Mouse (Mus musculus): ENCODE measurements around the gene Havcr2. TPM values are rescaled to one million over a fixed set of nuclear protein-coding genes. Genes with fewer than 3 reads are reported as not detected.
A peak's percentile ranks its signal among the peaks of the same experiment; 100 is the strongest.

The Havcr2 gene
- 0.28 and 0.38 TPM in 2 replicates for polyA plus RNA-seq (2014; fragmentation: Nextera tagmentation; extraction: Ambion mirVana)

DNA sequence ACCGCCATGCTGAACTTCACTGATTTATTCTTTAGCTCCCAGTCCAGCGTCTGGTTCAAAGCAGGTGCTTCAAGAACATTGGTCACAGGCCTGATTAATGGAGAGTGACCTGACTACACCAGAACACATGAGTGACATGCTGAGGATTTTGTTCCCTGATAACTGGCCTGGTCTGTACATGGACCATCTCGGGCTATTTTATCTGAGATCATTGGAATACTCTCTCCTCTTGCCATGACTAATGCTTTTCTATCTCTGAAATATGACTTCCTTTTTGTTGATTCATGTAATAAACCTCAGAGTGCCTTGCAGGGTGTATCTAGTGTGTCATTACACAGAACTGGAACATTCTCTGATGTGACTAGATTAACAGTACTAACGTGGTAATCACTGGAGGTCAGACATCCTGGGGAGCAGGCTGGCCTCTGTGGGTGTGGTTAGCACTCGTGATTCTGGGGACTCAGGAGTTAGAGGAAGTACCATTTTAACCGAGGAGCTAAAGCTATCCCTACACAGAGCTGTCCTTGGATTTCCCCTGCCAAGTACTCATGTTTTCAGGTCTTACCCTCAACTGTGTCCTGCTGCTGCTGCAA, at the start of gene Havcr2:
TSS of gene Havcr2 (plus strand) at position 483 of the 593 bp plus-strand sequence.
- no peaks in the 10 kb centered on the region for H3K36me3 ChIP-seq (ENCODE audit: control insufficient read depth, insufficient read depth, low read length)
- no peak within 1 kb of the TSS for H3K27ac ChIP-seq (replicated peaks in 1 of 2; ENCODE audit: control insufficient read depth in 1 of 2, insufficient read depth in 1 of 2, low read depth in 2 of 2, low read length in 2 of 2)
- WGBS = 60% methylated on average over 6 of the region's 6 CpGs
- H3K9me3 ChIP-seq (ENCODE audit: control insufficient read depth, low read length) = no peaks in the 10 kb centered on the region
- no peak within 1 kb of the TSS for H3K4me3 ChIP-seq (ENCODE audit: control insufficient read depth in 1 of 2, insufficient read depth in 1 of 2, low read depth in 1 of 2, low read length in 2 of 2)
- H3K9ac ChIP-seq (ENCODE audit: low read length) = no peak within 1 kb of the TSS
- no peaks in the 10 kb centered on the region for H3K4me1 ChIP-seq (ENCODE audit: control insufficient read depth in 2 of 2, insufficient read depth in 2 of 2, low read length in 2 of 2)
- no peak within 1 kb of the TSS for H3K4me2 ChIP-seq (ENCODE audit: low read length)
- no peak for ATAC-seq (ENCODE audit: insufficient number of reproducible peaks, insufficient read depth, low FRiP score, low read depth)
- no peaks in the 10 kb centered on the region for H3K27me3 ChIP-seq (ENCODE audit: control insufficient read depth, insufficient read depth, low read length)

- Histone ChIP-seq H3K27me3 (ENCODE audit: control insufficient read depth, insufficient read depth, low read length) (no peaks in the 10 kb centered on the region), H3K4me1 (ENCODE audit: control insufficient read depth in 2 of 2, insufficient read depth in 2 of 2, low read length in 2 of 2) (no peaks in the 10 kb centered on the region), H3K4me3 (ENCODE audit: control insufficient read depth in 1 of 2, insufficient read depth in 1 of 2, low read depth in 1 of 2, low read length in 2 of 2) (no peak overlapping the region), H3K4me2 (ENCODE audit: low read length) (no peak overlapping the region), H3K9ac (ENCODE audit: low read length) (no peak overlapping the region), H3K9me3 (ENCODE audit: control insufficient read depth, low read length) (no peaks in the 10 kb centered on the region), H3K36me3 (ENCODE audit: control insufficient read depth, insufficient read depth, low read length) (no peaks in the 10 kb centered on the region), H3K27ac (replicated peaks in 1 of 2; ENCODE audit: control insufficient read depth in 1 of 2, insufficient read depth in 1 of 2, low read depth in 2 of 2, low read length in 2 of 2) (no peak overlapping the region)
- no peak for ATAC-seq (ENCODE audit: insufficient number of reproducible peaks, insufficient read depth, low FRiP score, low read depth)
- WGBS = 83% methylated on average over 16 of the region's 16 CpGs
Observed at GRCm38 (mm10) chr11:46404986-46405385, 49.7 kb upstream of the Havcr2 start.

DNA sequence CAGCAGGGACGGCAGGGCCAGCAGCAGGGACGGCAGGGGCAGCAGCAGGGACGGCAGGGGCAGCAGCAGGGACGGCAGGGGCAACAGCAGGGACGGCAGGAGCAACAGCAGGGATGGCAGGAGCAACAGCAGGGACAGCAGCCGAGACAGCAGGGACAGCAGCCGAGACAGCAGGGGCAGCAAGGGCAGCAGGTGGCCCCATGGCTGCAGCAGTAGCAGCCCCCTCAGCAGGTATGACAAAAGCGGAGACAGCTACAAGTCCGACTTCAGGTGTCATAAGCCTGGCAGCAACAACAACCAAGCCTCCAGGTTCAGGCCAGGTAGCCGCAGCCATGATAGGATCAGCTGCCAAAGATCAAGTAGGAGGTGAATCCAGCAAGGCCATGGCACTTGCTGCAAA, 48.0 kb upstream of the Havcr2 start:
- 34% methylated on average over 10 of the region's 10 CpGs for WGBS
- no peak for ATAC-seq (ENCODE audit: insufficient number of reproducible peaks, insufficient read depth, low FRiP score, low read depth)
- no peaks in the 10 kb centered on the region for H3K4me1 ChIP-seq (ENCODE audit: control insufficient read depth in 2 of 2, insufficient read depth in 2 of 2, low read length in 2 of 2)
- no peaks in the 10 kb centered on the region for H3K36me3 ChIP-seq (ENCODE audit: control insufficient read depth, insufficient read depth, low read length)
- H3K4me2 ChIP-seq (ENCODE audit: low read length) = peak overlapping the region; percentile 32; the same call in 1 of the 2 replicates
- H3K27me3 ChIP-seq (ENCODE audit: control insufficient read depth, insufficient read depth, low read length) = no peaks in the 10 kb centered on the region
- no peak overlapping the region; the same call in 1 of the 2 replicates for H3K9ac ChIP-seq (ENCODE audit: low read length)
- no peaks in the 10 kb centered on the region for H3K9me3 ChIP-seq (ENCODE audit: control insufficient read depth, low read length)
- H3K4me3 ChIP-seq (ENCODE audit: control insufficient read depth in 1 of 2, insufficient read depth in 1 of 2, low read depth in 1 of 2, low read length in 2 of 2) = 0 out of 4 replicates have a peak overlapping the region, but pooled peaks of 1 of the 2 experiments have one; percentile 1
- no peak overlapping the region for H3K27ac ChIP-seq (replicated peaks in 1 of 2; ENCODE audit: control insufficient read depth in 1 of 2, insufficient read depth in 1 of 2, low read depth in 2 of 2, low read length in 2 of 2)

DNA sequence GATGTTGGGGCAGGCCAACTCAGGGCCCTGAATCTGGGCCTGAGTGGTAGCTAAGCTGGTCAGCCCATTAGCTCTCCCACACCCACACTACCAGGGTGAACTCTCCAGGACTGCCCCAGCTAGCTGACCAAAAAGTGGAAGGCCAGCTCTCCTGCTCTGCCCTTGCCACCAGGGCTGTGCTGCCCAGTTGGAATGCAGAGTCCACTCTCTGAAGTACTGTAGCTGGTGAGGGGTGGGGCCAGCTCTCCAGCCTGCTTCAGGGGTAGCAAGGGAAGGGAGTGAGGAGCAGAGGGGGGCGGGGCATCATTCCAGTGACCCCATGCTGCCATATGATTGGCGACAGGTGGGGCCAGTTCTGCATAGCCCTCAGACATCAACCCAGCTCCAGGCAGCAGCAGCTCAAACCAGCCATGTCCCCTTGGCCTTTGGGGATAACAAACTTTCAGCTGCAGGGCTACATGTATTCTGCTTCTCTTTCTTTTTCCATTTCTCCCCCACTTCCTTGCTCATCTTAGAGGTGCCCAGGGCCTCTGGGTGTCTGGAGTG, 44.6 kb upstream of the Havcr2 start:
- no peaks in the 10 kb centered on the region for H3K4me1 ChIP-seq (ENCODE audit: control insufficient read depth in 2 of 2, insufficient read depth in 2 of 2, low read length in 2 of 2)

DNA sequence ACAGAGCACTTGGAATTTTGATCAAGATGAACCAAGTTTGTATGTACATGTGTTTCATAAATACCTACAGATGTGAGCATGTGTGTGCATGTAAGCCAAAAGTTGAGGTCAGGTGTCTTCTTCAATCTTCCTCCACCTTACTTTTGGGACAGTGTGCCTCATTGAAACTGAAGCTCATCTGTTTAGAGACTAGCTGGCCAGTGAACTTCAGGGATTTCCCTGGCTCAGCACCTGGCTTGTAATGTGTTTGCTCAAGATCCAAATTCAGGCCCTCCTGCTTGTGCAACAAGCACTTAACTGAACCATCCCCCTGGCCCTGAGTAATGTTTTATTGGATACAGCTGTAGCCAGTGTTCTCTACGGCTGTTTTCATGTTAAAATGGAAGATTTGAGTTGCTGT, 36.3 kb upstream of the Havcr2 start:
- WGBS = 64% methylated on average over 1 of the region's 1 CpGs
- no peaks in the 10 kb centered on the region for H3K27me3 ChIP-seq (ENCODE audit: control insufficient read depth, insufficient read depth, low read length)
- no peaks in the 10 kb centered on the region for H3K36me3 ChIP-seq (ENCODE audit: control insufficient read depth, insufficient read depth, low read length)
- no peaks in the 10 kb centered on the region for H3K9me3 ChIP-seq (ENCODE audit: control insufficient read depth, low read length)
- H3K27ac ChIP-seq (replicated peaks in 1 of 2; ENCODE audit: control insufficient read depth in 1 of 2, insufficient read depth in 1 of 2, low read depth in 2 of 2, low read length in 2 of 2) = no peak overlapping the region
- no peaks in the 10 kb centered on the region for H3K4me1 ChIP-seq (ENCODE audit: control insufficient read depth in 2 of 2, insufficient read depth in 2 of 2, low read length in 2 of 2)
- no peak for ATAC-seq (ENCODE audit: insufficient number of reproducible peaks, insufficient read depth, low FRiP score, low read depth)
- H3K4me3 ChIP-seq (ENCODE audit: control insufficient read depth in 1 of 2, insufficient read depth in 1 of 2, low read depth in 1 of 2, low read length in 2 of 2) = no peak overlapping the region
- H3K4me2 ChIP-seq (ENCODE audit: low read length) = no peak overlapping the region
- no peak overlapping the region for H3K9ac ChIP-seq (ENCODE audit: low read length)

More for the DNA sequence above, 44.6 kb upstream of the Havcr2 start:
- no peaks in the 10 kb centered on the region for H3K9me3 ChIP-seq (ENCODE audit: control insufficient read depth, low read length)
- no peaks in the 10 kb centered on the region for H3K36me3 ChIP-seq (ENCODE audit: control insufficient read depth, insufficient read depth, low read length)
- H3K4me3 ChIP-seq (ENCODE audit: control insufficient read depth in 1 of 2, insufficient read depth in 1 of 2, low read depth in 1 of 2, low read length in 2 of 2) = no peak overlapping the region
- 30% methylated on average over 2 of the region's 2 CpGs for WGBS
- H3K4me2 ChIP-seq (ENCODE audit: low read length) = no peak overlapping the region
- no peak overlapping the region for H3K9ac ChIP-seq (ENCODE audit: low read length)
- ATAC-seq (ENCODE audit: insufficient number of reproducible peaks, insufficient read depth, low FRiP score, low read depth) = no peak
- no peak overlapping the region for H3K27ac ChIP-seq (replicated peaks in 1 of 2; ENCODE audit: control insufficient read depth in 1 of 2, insufficient read depth in 1 of 2, low read depth in 2 of 2, low read length in 2 of 2)
- H3K27me3 ChIP-seq (ENCODE audit: control insufficient read depth, insufficient read depth, low read length) = no peaks in the 10 kb centered on the region

DNA sequence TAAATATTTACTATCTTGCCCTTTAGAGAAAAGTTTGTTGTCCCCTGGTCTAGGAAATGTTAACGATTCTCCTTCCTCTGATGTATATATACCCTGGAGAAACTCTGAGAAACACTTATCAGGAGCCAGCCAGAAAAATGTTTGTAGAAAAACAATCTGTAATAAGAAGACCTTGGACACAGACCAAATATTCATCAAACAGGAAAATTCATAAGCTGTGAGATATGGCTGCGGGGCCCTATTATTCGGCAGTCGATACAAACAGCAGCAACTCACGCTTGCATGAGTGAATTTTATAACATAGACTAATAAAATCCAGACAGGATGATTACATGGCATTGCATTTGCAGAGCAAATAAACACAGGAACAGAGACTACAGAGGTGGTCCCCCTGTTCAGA, 35.9 kb upstream of the Havcr2 start:
- WGBS = 84% methylated on average over 5 of the region's 5 CpGs
- Histone ChIP-seq H3K4me3 (ENCODE audit: control insufficient read depth in 1 of 2, insufficient read depth in 1 of 2, low read depth in 1 of 2, low read length in 2 of 2) (no peak overlapping the region), H3K4me1 (ENCODE audit: control insufficient read depth in 2 of 2, insufficient read depth in 2 of 2, low read length in 2 of 2) (no peaks in the 10 kb centered on the region), H3K9me3 (ENCODE audit: control insufficient read depth, low read length) (no peaks in the 10 kb centered on the region), H3K9ac (ENCODE audit: low read length) (no peak overlapping the region), H3K36me3 (ENCODE audit: control insufficient read depth, insufficient read depth, low read length) (no peaks in the 10 kb centered on the region), H3K27ac (replicated peaks in 1 of 2; ENCODE audit: control insufficient read depth in 1 of 2, insufficient read depth in 1 of 2, low read depth in 2 of 2, low read length in 2 of 2) (no peak overlapping the region), H3K27me3 (ENCODE audit: control insufficient read depth, insufficient read depth, low read length) (no peaks in the 10 kb centered on the region), H3K4me2 (ENCODE audit: low read length) (no peak overlapping the region)
- no peak for ATAC-seq (ENCODE audit: insufficient number of reproducible peaks, insufficient read depth, low FRiP score, low read depth)

- Histone ChIP-seq H3K4me1 (ENCODE audit: control insufficient read depth in 2 of 2, insufficient read depth in 2 of 2, low read length in 2 of 2) (no peaks in the 10 kb centered on the region), H3K36me3 (ENCODE audit: control insufficient read depth, insufficient read depth, low read length) (no peaks in the 10 kb centered on the region), H3K27me3 (ENCODE audit: control insufficient read depth, insufficient read depth, low read length) (no peaks in the 10 kb centered on the region), H3K27ac (replicated peaks in 1 of 2; ENCODE audit: control insufficient read depth in 1 of 2, insufficient read depth in 1 of 2, low read depth in 2 of 2, low read length in 2 of 2) (no peak overlapping the region), H3K9ac (ENCODE audit: low read length) (no peak overlapping the region), H3K4me2 (ENCODE audit: low read length) (no peak overlapping the region), H3K9me3 (ENCODE audit: control insufficient read depth, low read length) (no peaks in the 10 kb centered on the region), H3K4me3 (ENCODE audit: control insufficient read depth in 1 of 2, insufficient read depth in 1 of 2, low read depth in 1 of 2, low read length in 2 of 2) (no peak overlapping the region)
- ATAC-seq (ENCODE audit: insufficient number of reproducible peaks, insufficient read depth, low FRiP score, low read depth) = no peak
- WGBS = 68% methylated on average over 8 of the region's 8 CpGs
Observed at GRCm38 (mm10) chr11:46421086-46421888, 33.4 kb upstream of the Havcr2 start.

All from heart, embryonic 14.5 days (tissue).